Mouse (Mus musculus): ENCODE measurements at regions not wholly inside any gene's neighbourhood (a gene's known extent, or its start where the extent isn't known, plus 50 kb on each side); places are given as distances from the start of the nearest gene placed in this dataset.

GRCm38 (mm10) chr12:70774006-70774405 lies 51.3 kb upstream of the Frmd6 start:
- no peak for DNase-seq

- no peak for DNase-seq
Observed at GRCm38 (mm10) chr12:70774816-70775591, 50.3 kb upstream of the Frmd6 start.

Measured in liver (tissue).